Mouse (Mus musculus) megakaryocyte, embryonic 14.5 days (primary cell): ENCODE results near the gene Plcxd2. TPM values are rescaled to one million over a fixed set of nuclear protein-coding genes. Genes with fewer than 3 reads are reported as not detected.

Source experiments
- H3K27me3 ChIP-seq: replicated peaks from 2 replicates; pipeline ENCODE3; 2012; ENCODE audit warnings: inconsistent platforms
- H3K36me3 ChIP-seq: replicated peaks from 2 replicates; pipeline ENCODE3; 2012; ENCODE audit warnings: low read length, inconsistent platforms, mixed read lengths
- H3K4me1 ChIP-seq: 2 replicates; pipeline ENCODE4 v1.6.1; 2012; ENCODE audit warnings: inconsistent platforms
- H3K4me3 ChIP-seq: replicated peaks from 2 replicates; pipeline ENCODE3; 2012; ENCODE audit warnings: moderate library complexity, mild to moderate bottlenecking, inconsistent platforms
- H3K9me3 ChIP-seq: 2 replicates; pipeline ENCODE4 v1.6.1; 2012; ENCODE audit warnings: inconsistent platforms
- FLI1 ChIP-seq: IDR thresholded peaks from 2 replicates; pipeline ENCODE4 v1.6.1; 2012; ENCODE audit warnings: low read length, inconsistent platforms, mixed read lengths
- GATA1 ChIP-seq: IDR thresholded peaks from 3 replicates; pipeline ENCODE4 v1.6.1; 2012; ENCODE audit warnings: mixed read lengths, low read length, inconsistent platforms, borderline replicate concordance
- polyA plus RNA-seq: library from polyadenylated mRNA; stranded (reverse); fragments of >175 nt; gene quantifications from 2 replicates; pipeline ENCODE4 v1.2.3, GENCODE M21; 2012; ENCODE audit warnings: low replicate concordance; ENCODE audit not compliant: insufficient read depth

Plcxd2 gene
- polyA plus RNA-seq, 1 experiment: not detected

GRCm38 (mm10) chr16:45998231-45998630 is 11.8 kb downstream of the Plcxd2 start:
- TF ChIP-seq GATA1: no peak
- no peak for TF ChIP-seq FLI1
- Histone ChIP-seq H3K4me3 (no peak overlapping the region), H3K9me3 (no peaks in the 10 kb centered on the region), H3K36me3 (no peaks in the 10 kb centered on the region), H3K27me3 (no peaks in the 10 kb centered on the region), H3K4me1 (peaks cover 21% of the 10 kb centered on the region)

- Histone ChIP-seq H3K27me3 (no peaks in the 10 kb centered on the region), H3K4me1 (peaks cover 10% of the 10 kb centered on the region; the same call in 1 of the 2 replicates), H3K36me3 (no peaks in the 10 kb centered on the region), H3K9me3 (no peaks in the 10 kb centered on the region), H3K4me3 (no peak overlapping the region)
- TF ChIP-seq GATA1: no peak
- TF ChIP-seq FLI1: no peak
Measured at GRCm38 (mm10) chr16:45990901-45991676, 18.9 kb downstream of the Plcxd2 start.

- Histone ChIP-seq H3K4me1 (peaks cover 4% of the 10 kb centered on the region; the same call in 1 of the 2 replicates), H3K9me3 (no peaks in the 10 kb centered on the region), H3K36me3 (no peaks in the 10 kb centered on the region), H3K4me3 (no peak overlapping the region), H3K27me3 (no peaks in the 10 kb centered on the region)
- TF ChIP-seq FLI1 (no peak), GATA1 (no peak)
Measured at GRCm38 (mm10) chr16:45986236-45986635, 23.8 kb downstream of the Plcxd2 start.

- Histone ChIP-seq H3K4me3 (no peak overlapping the region), H3K9me3 (peaks cover 4% of the 10 kb centered on the region; the same call in 1 of the 2 replicates), H3K36me3 (peaks cover 3% of the 10 kb centered on the region), H3K4me1 (peaks cover 3% of the 10 kb centered on the region; the same call in 1 of the 2 replicates), H3K27me3 (no peaks in the 10 kb centered on the region)
- TF ChIP-seq GATA1: no peak
- TF ChIP-seq FLI1: no peak
Measured at GRCm38 (mm10) chr16:45984610-45985606, 25.1 kb downstream of the Plcxd2 start.

GRCm38 (mm10) chr16:45976251-45976650 is 33.8 kb downstream of the Plcxd2 start:
- Histone ChIP-seq H3K27me3 (no peaks in the 10 kb centered on the region), H3K4me1 (no peaks in the 10 kb centered on the region), H3K36me3 (peaks cover 4% of the 10 kb centered on the region), H3K9me3 (peaks cover 4% of the 10 kb centered on the region; the same call in 1 of the 2 replicates), H3K4me3 (no peak overlapping the region)
- TF ChIP-seq FLI1: no peak
- TF ChIP-seq GATA1: no peak

GRCm38 (mm10) chr16:45973959-45974686 is 35.9 kb downstream of the Plcxd2 start:
- Histone ChIP-seq H3K4me3 (no peak overlapping the region), H3K36me3 (no peaks in the 10 kb centered on the region), H3K9me3 (0 out of 2 replicates have a peak, but pooled peaks cover 2% of the 10 kb centered on the region), H3K27me3 (no peaks in the 10 kb centered on the region), H3K4me1 (peaks cover 2% of the 10 kb centered on the region; the same call in 1 of the 2 replicates)
- no peak for TF ChIP-seq GATA1
- no peak for TF ChIP-seq FLI1

GRCm38 (mm10) chr16:45970187-45970586 is 39.8 kb downstream of the Plcxd2 start:
- Histone ChIP-seq H3K4me3 (peak overlapping the region; percentile 51), H3K4me1 (peaks cover 2% of the 10 kb centered on the region; the same call in 1 of the 2 replicates), H3K36me3 (no peaks in the 10 kb centered on the region), H3K9me3 (0 out of 2 replicates have a peak, but pooled peaks cover 2% of the 10 kb centered on the region), H3K27me3 (peaks cover 2% of the 10 kb centered on the region)
- no peak for TF ChIP-seq FLI1
- no peak for TF ChIP-seq GATA1

- 0 out of 2 replicates have a peak, but pooled peaks cover 2% of the 10 kb centered on the region for H3K9me3 ChIP-seq
- H3K36me3 ChIP-seq: no peaks in the 10 kb centered on the region
- no peak overlapping the region for H3K4me3 ChIP-seq
- H3K27me3 ChIP-seq: peaks cover 2% of the 10 kb centered on the region
- H3K4me1 ChIP-seq: peaks cover 2% of the 10 kb centered on the region; the same call in 1 of the 2 replicates
- TF ChIP-seq FLI1 (no peak), GATA1 (no peak)
Measured at GRCm38 (mm10) chr16:45968716-45969115, 41.3 kb downstream of the Plcxd2 start.

GRCm38 (mm10) chr16:45967471-45967870 is 42.5 kb downstream of the Plcxd2 start:
- Histone ChIP-seq H3K36me3 (no peaks in the 10 kb centered on the region), H3K9me3 (0 out of 2 replicates have a peak, but pooled peaks cover 2% of the 10 kb centered on the region), H3K27me3 (peaks cover 2% of the 10 kb centered on the region), H3K4me1 (peaks cover 2% of the 10 kb centered on the region; the same call in 1 of the 2 replicates), H3K4me3 (no peak overlapping the region)
- no peak for TF ChIP-seq FLI1
- TF ChIP-seq GATA1: no peak

- H3K4me1 ChIP-seq: peaks cover 2% of the 10 kb centered on the region; the same call in 1 of the 2 replicates
- H3K36me3 ChIP-seq: no peaks in the 10 kb centered on the region
- TF ChIP-seq GATA1: no peak
Measured at GRCm38 (mm10) chr16:45966604-45967003, 43.4 kb downstream of the Plcxd2 start.

More at GRCm38 (mm10) chr16:45966604-45967003, 43.4 kb downstream of the Plcxd2 start:
- H3K27me3 ChIP-seq: peaks cover 2% of the 10 kb centered on the region
- 0 out of 2 replicates have a peak, but pooled peaks cover 2% of the 10 kb centered on the region for H3K9me3 ChIP-seq
- no peak overlapping the region for H3K4me3 ChIP-seq
